In genomic region chr17:74323844-74324243, GRCm38 (mm10) we compare ENCODE assay signal across 8 mouse cellular contexts. TPM values are rescaled to one million over a fixed set of nuclear protein-coding genes. Genes with fewer than 3 reads are reported as not detected.
DNase-seq lines count a peak whose midpoint lies in the region; ATAC-seq and TF ChIP-seq lines count a peak whose summit lies in the region.

Gene Dpy30 (minus strand): TSS chr17:74323944.

- H3K4me3 ChIP-seq in lung, embryonic 14.5 days (ENCODE audit: low read depth, low read length): no peak within 1 kb of the TSS
- no peak within 1 kb of the TSS for H3K4me3 ChIP-seq in embryonic facial prominence, embryonic 11.5 days (ENCODE audit: low read depth, low read length)
- H3K4me3 ChIP-seq in heart, embryonic 13.5 days: no peak within 1 kb of the TSS
- H3K4me3 ChIP-seq in midbrain, postnatal 0 days (ENCODE audit: low read depth, low read length): no peak within 1 kb of the TSS

- H3K27ac ChIP-seq in lung, embryonic 14.5 days (ENCODE audit: low read depth): no peak within 1 kb of the TSS
- H3K27ac ChIP-seq in embryonic facial prominence, embryonic 11.5 days (replicated peaks; ENCODE audit: low read depth, low read length): no peak within 1 kb of the TSS
- no peak within 1 kb of the TSS for H3K27ac ChIP-seq in heart, embryonic 13.5 days (replicated peaks)
- H3K27ac ChIP-seq in midbrain, postnatal 0 days (ENCODE audit: low read depth, low read length): no peak within 1 kb of the TSS

- no peak for ATAC-seq in lung, embryonic 14.5 days (ENCODE audit: insufficient read depth)
- ATAC-seq in embryonic facial prominence, embryonic 11.5 days (replicated peaks; ENCODE audit: insufficient number of reproducible peaks, low FRiP score, low TSS enrichment, low read depth): no peak
- no peak for ATAC-seq in heart, embryonic 13.5 days (ENCODE audit: extremely low read depth, insufficient number of reproducible peaks, low FRiP score, low TSS enrichment)
- ATAC-seq in midbrain, postnatal 0 days (ENCODE audit: low FRiP score): no peak

- no peak for TF ChIP-seq CTCF in lung, embryonic 14.5 days (IDR thresholded peaks at IDR 0.05; ENCODE audit: low read depth)
- TF ChIP-seq CTCF in midbrain, postnatal 0 days (IDR thresholded peaks at IDR 0.05): no peak

- intact Hi-C loops in left cerebral cortex, postnatal 10 days (cut with DNase I): no loop called here

- no peaks in the 10 kb centered on the region for H3K4me1 ChIP-seq in lung, embryonic 14.5 days (ENCODE audit: insufficient read depth)
- no peaks in the 10 kb centered on the region for H3K4me1 ChIP-seq in embryonic facial prominence, embryonic 11.5 days (ENCODE audit: control insufficient read depth, insufficient read depth, low read length)
- H3K4me1 ChIP-seq in heart, embryonic 13.5 days: no peaks in the 10 kb centered on the region
- H3K4me1 ChIP-seq in midbrain, postnatal 0 days (ENCODE audit: insufficient read depth, low read length): no peaks in the 10 kb centered on the region

- H3K27me3 ChIP-seq in lung, embryonic 14.5 days (ENCODE audit: insufficient read depth, low read length): no peaks in the 10 kb centered on the region
- no peaks in the 10 kb centered on the region for H3K27me3 ChIP-seq in embryonic facial prominence, embryonic 11.5 days (ENCODE audit: control insufficient read depth, insufficient read depth, low read length)
- no peaks in the 10 kb centered on the region for H3K27me3 ChIP-seq in heart, embryonic 13.5 days (replicated peaks)
- no peaks in the 10 kb centered on the region for H3K27me3 ChIP-seq in midbrain, postnatal 0 days (ENCODE audit: insufficient read depth, low read length)

- no peaks in the 10 kb centered on the region for H3K9me3 ChIP-seq in lung, embryonic 14.5 days (ENCODE audit: low read depth, low read length)
- H3K9me3 ChIP-seq in embryonic facial prominence, embryonic 11.5 days (replicated peaks; ENCODE audit: control insufficient read depth, low read length): no peaks in the 10 kb centered on the region
- H3K9me3 ChIP-seq in heart, embryonic 13.5 days: no peaks in the 10 kb centered on the region
- no peaks in the 10 kb centered on the region for H3K9me3 ChIP-seq in midbrain, postnatal 0 days (ENCODE audit: low read length)

- DNase-seq in lung, embryonic 14.5 days: no peak
- DNase-seq in lung, postnatal 10 days: no peak
- DNase-seq in embryonic facial prominence, embryonic 11.5 days (ENCODE audit: low spot score): no peak
- DNase-seq in left cerebral cortex, postnatal 10 days (ENCODE audit: extremely low spot score in 1 of 2, low spot score in 2 of 2): no peak
- no peak for DNase-seq in midbrain, postnatal 0 days (ENCODE audit: low spot score)
- no peak for DNase-seq in cerebellum, adult 11-12 months
- no peak for DNase-seq in spleen, postnatal 4 days (ENCODE audit: low spot score in 2 of 2)

- no peak within 1 kb of the TSS for H3K4me2 ChIP-seq in lung, embryonic 14.5 days
- no peak within 1 kb of the TSS for H3K4me2 ChIP-seq in embryonic facial prominence, embryonic 11.5 days (ENCODE audit: low read depth, low read length)
- H3K4me2 ChIP-seq in heart, embryonic 13.5 days: no peak within 1 kb of the TSS
- H3K4me2 ChIP-seq in midbrain, postnatal 0 days (ENCODE audit: low read depth, low read length, poor library complexity, severe bottlenecking): no peak within 1 kb of the TSS

- H3K9ac ChIP-seq in lung, embryonic 14.5 days: no peak within 1 kb of the TSS
- no peak within 1 kb of the TSS for H3K9ac ChIP-seq in embryonic facial prominence, embryonic 11.5 days (replicated peaks; ENCODE audit: low read length)
- no peak within 1 kb of the TSS for H3K9ac ChIP-seq in heart, embryonic 13.5 days
- H3K9ac ChIP-seq in midbrain, postnatal 0 days (replicated peaks; ENCODE audit: low read length, poor library complexity, severe bottlenecking): no peak within 1 kb of the TSS

- H3K36me3 ChIP-seq in lung, embryonic 14.5 days (ENCODE audit: insufficient read depth): no peaks in the 10 kb centered on the region
- no peaks in the 10 kb centered on the region for H3K36me3 ChIP-seq in embryonic facial prominence, embryonic 11.5 days (replicated peaks; ENCODE audit: control insufficient read depth, insufficient read depth, low read depth, low read length)
- no peaks in the 10 kb centered on the region for H3K36me3 ChIP-seq in heart, embryonic 13.5 days
- H3K36me3 ChIP-seq in midbrain, postnatal 0 days (ENCODE audit: insufficient read depth, low read length): no peaks in the 10 kb centered on the region

- 73% methylated on average over 2 of the region's 2 CpGs for WGBS in lung, embryonic 14.5 days
- 71% methylated on average over 2 of the region's 2 CpGs for WGBS in embryonic facial prominence, embryonic 11.5 days
- WGBS in heart, embryonic 13.5 days: 64% methylated on average over 2 of the region's 2 CpGs
- 83% methylated on average over 2 of the region's 2 CpGs for WGBS in midbrain, postnatal 0 days

RNA-seq across cellular contexts. Expression of gene Dpy30, which starts in this region (rescaled TPM):
- 202 and 207 TPM in 2 replicates for polyA plus RNA-seq in lung, embryonic 14.5 days (2014; fragmentation: Nextera tagmentation; extraction: Ambion mirVana)
- polyA plus RNA-seq in embryonic facial prominence, embryonic 11.5 days (2014; fragmentation: Nextera tagmentation; extraction: Ambion mirVana): 276 and 302 TPM in 2 replicates
- polyA plus RNA-seq in heart, embryonic 13.5 days (2015; fragmentation: Nextera tagmentation; extraction: Ambion mirVana): 177 and 206 TPM in 2 replicates
- 10 to 100 TPM; 63.8 to 68.2 TPM for total RNA-seq in left cerebral cortex, postnatal 10 days (2021)
- 64.0 and 68.0 TPM in 2 replicates for total RNA-seq in midbrain, postnatal 0 days (2014; rRNA removed)
- polyA plus RNA-seq in midbrain, postnatal 0 days (2015; fragmentation: Nextera tagmentation; extraction: Ambion mirVana): 228 and 230 TPM in 2 replicates
